Mouse (Mus musculus) T-helper 1 cell (primary cell): ENCODE results near the gene Chn1.

Source experiments
- in situ Hi-C: fragments of 300-600 bp; cut with MboI, MseI; formaldehyde crosslinking; loops from one replicate; pipeline ENCODE4 v1.15.1; 2025; ENCODE audit warnings: high pct_unique_total_duplicates

Gene Chn1

DNA sequence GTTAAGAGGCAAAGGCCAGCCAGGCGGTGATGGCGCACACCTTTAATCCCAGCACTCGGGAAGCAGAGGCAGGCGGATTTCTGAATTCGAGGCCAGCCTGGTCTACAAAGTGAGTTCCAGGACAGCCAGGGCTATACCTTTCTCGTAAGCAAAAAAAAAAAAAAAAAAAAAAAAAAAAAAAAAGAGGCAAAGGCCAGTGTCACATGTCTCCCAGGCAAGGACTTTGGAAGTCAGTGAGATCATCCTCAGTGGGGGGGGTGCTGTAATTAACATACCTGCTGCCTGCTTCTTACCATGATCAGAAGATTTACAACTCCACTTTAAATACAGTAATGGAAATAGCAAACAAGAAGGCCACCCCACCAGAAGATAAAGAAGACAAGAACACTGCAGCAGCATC lies 137.5 kb downstream of the Chn1 start:
- in situ Hi-C loops: no loop called here

DNA sequence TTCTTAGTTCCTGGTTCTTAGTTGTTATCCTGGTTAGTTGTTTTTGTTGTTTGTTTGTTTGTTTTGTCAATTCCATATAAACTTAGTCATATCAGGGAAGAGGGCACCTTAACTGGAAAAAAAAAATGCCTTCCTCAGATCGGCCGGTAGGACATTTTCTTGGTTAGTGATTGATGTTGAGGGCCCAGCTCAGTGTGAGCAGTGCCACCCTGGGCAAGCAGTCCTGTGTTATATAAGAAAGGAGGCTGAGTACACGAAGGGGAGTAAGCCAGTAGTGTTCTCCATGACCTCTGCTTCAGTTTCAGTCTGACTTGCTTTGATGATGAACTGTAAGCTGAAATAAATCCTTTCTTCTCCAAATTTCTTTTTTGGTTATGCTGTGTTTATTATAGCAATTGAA lies 138.8 kb downstream of the Chn1 start:
- in situ Hi-C loops: no loop called here

DNA sequence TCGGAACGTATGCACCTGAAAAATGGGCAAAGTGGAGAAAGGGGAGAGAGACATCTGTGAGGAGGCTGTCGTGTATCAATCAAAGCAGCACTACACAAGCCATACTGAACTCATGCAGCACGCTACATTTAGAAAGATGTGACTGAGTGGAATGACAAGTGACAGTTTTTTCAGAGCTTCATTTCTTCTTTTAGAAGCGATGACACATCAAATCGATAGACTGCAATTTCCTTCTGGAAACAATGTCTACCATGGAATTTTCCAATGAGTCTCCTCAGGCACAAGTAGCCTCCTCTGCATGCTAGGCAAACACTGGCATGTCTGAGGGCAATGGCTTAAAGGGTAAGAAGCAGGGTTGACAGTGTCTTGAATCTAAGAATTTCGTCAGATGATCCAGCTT lies 143.3 kb downstream of the Chn1 start:
- in situ Hi-C loops: no loop called here

DNA sequence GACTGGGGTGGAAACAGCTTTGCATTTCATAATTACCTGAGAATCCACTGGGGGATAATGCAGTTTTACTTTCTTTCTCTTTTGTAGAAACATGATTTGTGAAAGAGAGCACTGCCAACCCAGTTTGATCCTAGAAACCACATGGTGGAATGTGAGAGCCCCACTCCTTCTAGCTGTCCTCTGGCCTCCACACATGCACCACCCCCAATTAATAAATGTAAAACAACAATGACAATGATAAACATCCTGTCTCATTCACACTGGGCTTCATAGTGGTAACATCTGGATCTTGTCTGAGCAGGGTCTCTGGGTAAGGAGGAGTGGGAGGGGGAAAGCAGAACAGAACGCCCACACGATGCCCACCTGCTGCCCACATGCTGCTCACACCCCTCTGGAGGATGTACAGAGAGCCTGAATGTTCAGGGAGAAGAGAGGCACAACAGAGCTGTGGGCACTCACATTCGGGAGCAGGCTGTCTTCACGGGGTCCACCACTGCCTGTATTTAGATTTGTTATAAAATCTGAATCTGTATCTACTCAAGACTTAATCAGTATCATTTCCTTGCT lies 156.6 kb downstream of the Chn1 start:
- in situ Hi-C loops: no loop called here

DNA sequence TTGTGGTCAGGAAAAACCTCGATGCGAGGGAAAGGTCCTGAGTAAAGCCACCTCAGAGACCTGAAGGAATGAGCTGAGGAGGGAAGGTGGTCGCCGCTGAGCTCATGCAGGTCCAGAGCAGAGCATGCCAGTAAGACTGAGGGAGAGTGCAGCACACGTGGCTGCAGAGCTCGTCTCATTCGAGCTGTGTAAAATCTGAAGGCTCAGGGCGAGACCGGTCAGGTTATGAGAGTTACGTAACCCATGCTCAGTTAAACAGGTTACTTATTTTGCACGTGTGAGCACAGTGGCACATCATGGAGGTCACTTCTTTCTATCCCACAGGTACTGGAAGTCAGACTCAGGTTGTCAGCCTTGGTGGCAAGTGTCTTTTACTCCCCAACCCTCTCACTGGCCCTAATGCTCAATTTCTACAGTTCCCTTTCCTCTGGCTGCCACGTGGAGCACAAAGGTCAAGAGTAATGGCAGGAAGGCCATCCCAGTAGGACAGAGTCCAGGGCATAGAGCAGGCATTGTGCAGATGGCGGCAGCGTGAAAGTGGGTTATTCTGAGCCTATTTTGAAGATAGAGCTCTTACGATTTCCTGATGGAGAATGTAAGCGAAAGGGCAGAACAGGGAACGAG lies 158.6 kb downstream of the Chn1 start:
- in situ Hi-C loops: no loop called here

DNA sequence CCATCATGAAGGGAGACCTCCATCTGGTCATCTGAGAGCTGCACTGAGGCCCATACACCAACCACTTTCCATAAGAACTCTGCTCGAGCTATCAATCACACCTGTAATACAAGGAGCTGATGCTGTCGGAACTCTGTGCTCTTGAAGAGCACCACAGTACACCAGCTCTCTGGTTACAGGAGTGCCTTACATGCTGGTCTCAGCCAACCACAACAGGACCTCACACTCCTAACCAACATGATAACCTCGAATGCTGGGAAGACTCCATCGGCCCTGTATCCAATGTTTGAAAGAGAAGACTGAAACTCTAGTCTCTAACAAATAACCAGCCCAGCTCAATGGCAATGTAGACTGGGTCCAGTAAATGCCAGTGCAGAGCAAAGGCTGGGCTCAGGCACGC lies 159.7 kb downstream of the Chn1 start:
- in situ Hi-C loops: no loop called here

DNA sequence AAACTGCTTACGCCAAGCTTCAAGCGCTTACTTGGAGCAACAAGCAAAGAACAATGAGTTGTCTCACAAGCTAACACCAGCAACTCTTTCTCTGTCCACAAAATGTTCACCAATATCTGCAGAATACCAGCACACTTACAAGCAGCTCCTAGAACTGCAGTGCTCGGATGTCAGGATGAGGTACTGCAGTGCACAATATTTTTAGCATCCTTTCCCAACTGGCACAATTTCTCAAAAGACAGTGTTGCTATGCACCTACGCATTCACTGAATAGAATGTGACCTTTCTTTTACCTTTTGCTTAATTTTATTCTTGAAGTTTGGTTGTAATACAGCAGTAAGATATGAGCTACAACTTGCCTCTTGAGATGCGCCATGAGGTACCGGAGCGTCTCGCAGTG lies 160.8 kb downstream of the Chn1 start:
- in situ Hi-C loops: no loop called here

DNA sequence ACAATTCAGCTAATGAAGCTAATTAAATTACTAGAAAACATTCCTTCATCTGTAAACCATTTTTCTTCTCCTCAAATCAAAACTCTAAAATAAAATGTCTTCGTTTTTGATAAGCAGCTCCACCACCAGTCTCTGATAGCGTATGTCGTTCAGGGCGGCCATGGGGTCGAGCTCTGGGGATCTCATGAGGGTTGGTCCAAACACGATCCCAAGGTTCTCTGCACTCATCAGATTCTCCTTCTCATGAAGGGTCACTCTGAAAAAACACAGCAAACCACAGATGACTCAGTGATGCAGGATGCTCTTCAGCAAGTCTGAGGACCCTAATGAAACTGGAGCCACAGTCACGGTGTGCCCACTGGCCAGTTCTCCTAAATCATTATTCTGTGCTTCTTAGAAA lies 162.2 kb downstream of the Chn1 start:
- in situ Hi-C loops: no loop called here

DNA sequence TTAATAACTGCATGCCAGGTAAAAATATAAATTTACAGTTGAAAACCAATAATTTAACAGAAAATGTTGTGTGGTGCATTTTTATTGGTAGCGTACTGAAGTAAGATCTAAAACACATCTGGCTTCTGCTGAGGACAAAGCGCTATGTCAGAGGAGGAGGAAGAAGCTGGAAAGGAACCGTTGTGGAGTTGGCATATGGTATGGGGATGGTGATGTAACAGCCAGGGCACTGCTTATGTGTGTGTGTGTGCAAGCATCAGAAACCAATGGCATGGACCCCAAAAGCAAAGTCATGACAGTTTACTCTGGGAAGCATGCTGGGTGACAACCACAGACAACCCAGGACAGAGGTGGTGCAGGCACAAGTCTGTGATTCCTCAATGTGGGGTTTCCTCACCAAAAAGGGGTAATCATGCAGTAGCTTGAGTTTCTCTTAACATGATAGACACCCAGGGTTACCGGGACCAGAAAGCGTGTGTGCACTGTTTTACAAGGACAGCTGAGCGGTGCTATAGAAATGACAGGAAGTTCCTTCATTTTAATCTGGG lies 162.7 kb downstream of the Chn1 start:
- in situ Hi-C loops: no loop called here

DNA sequence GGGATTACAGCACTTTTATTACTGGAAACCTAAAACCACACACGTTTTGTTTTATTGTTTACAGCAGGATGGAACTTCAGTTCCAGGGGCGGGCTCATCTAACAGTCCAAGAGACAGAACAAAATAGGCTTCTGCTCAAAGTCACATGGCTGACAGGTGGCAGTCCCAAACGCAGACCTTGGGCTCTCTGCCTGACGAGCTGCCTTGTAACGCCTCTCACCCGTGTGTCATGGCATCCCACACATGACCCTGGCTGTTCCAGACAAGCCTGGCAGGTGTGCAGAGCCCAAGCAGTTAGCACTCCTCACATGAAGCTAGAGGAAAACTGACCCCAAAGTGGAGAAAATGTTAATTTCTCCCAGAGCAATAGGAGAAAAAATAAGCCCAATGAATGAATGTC lies 163.3 kb downstream of the Chn1 start:
- in situ Hi-C loops: no loop called here

DNA sequence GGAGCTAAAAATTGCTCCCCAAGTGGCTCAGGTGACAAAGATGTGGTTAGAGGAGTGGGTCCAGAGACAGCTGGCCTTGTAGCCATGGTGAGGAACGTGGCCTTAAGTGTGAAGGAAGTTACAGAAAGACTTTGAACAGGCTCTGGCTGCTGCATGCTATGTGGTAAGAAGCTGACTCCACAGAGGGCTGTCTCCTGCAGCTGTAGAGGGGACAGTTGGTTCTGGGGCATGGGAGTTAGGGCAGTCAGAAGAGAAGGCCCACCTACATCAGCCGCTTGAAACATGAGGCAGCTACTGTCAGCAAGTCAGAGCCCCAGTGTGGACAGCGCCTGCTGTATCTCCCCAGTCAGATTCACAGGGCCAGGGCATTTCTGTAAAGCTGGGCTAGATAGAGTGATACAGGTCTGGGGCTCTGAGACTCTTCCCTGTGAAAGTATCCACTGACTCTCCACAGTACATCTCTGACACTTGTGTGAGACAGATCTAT lies 165.4 kb downstream of the Chn1 start:
- in situ Hi-C loops: no loop called here

DNA sequence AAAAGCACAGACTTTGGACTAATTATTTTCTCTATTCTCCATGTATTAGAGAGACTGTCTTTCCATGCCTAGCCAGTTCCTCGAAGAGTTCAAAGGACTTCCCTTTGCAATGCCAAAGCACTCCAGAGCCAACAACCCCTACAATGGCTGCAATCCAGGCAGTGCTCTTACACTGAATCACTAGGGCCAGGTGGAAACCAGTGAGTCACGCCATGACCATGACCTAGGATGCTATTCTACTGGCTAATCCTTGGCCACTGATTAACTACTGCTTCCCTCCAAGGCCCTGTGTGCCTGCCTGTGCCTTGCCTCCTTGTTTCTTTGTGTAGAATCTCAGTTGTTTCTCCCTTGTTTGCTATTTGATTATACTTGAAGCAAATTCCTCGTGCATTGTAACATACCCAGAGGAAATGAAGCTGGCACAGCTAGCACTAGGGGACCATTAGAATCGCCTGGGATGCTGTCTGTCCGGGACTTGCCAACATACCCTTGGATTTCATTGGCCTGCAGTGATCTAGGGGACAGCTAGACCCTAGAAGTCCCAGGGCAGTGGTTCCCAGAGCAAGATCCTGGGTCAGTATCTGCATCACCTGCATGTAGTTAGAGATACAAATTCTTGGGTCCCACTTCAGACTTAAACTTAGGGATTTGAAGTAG lies 166.0 kb downstream of the Chn1 start:
- in situ Hi-C loops: no loop called here

DNA sequence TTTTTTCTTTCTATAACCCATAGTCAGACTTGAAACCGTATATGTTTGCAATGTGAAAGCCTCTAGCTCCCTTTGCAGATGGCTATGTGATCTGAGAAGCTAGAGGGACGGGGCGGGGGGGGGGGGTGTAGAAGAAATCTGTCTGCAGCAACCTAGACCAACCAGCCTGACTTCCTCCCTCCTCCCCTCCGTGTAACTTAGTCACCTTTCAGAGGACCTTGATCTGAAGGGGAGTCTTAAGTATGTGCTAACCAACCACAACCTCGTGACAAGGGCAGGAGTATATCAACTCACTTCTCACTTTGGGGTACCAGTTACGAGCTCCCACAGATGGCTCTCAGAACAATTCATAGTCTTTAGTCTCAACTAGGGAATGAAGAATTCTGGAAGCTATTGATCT lies 166.8 kb downstream of the Chn1 start:
- in situ Hi-C loops: no loop called here

DNA sequence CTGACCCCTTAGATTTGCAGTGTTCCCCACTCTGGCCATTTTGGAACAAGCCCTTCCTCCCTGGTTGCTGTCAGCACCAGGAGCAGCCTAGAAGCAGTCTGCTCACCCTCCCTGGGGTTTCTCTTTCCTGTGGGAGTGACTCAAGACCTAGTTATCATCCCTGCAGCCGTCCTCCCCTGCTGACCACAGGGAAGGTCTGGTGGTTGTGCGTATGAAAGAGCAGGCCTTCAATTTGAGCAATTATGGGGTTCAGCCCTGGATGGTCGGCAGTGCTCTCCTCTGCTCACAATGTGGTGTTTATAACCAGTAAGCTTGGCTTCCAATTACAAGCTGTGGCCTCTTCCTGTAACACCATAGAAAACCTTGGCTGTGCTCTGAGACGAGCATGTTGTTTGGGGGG lies 167.5 kb downstream of the Chn1 start:
- in situ Hi-C loops: no loop called here

DNA sequence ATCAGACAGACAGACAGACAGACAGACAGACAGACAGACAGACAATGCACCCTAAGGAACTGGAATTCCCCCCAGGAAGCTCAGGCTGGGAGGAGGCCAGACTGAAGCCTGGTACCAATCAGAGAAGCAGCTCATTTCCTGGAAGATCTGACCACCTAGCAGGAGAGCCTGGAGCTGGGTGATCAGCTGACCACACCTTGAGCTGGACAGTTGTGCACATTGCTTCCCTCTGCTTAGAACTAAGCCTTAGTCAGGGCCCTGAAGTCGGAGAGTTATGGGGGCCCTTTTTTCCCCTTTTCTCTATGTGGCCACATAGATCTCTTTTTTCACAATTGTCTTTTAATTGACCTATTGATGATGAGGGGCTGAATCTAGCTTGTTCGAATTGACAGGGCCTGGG lies 168.0 kb downstream of the Chn1 start:
- in situ Hi-C loops: no loop called here

DNA sequence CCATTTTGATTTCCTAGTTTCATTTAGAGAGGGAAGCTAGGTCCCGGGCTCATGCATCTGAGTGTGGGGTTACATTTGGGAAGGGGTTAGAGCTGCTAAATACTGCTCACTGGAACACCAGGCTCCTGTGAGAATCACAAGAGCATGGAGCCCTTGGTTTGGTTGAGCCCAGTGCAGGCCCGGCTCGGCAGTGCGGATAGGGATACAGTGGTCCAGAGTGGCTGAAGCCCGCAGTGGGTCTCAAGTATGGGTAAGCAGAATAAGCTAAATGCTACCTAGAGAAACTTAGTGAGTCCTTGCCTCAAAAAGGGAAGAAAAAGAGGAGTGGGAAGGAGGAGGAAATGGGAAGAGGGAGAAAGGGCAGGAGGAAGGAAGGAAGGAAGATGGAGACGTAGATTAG lies 168.5 kb downstream of the Chn1 start:
- in situ Hi-C loops: no loop called here

DNA sequence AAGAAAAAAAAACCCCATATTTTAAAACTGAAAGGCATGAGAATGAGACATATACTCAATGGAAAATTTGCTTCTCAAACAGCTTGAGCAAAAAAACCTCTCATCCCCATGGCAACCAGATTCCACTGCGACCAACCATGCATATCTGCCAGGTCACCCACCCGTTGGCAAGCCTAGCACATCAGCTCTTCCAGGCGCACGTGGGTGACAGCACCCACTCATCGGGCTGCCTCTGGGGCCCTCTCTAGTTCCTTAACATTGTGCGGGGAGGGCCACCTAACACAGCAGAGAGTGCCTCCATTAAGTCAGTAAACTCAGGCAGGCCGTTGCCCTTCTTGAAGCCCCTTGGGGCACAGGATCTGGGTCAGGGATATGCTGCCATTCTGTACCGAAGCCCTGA lies 170.1 kb downstream of the Chn1 start:
- in situ Hi-C loops: no loop called here

DNA sequence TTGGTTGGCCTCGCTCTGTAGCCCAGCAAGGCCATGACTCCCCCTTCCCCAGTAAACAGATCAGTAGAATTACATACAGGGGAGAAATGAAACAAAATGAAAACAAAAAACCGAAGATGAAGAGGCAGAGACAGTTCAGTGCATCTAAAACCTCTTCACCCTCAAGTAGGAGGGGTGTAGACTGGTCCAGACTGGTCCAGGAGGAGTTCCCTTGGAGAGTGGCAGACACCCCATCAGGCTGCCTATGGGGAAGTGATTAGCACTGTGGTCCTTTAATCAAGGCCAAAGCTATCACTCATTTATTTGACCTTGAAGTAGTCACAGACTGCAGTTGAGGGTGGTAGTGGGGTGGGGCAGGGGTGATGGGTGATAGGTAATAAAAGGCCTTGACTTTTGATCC lies 170.6 kb downstream of the Chn1 start:
- in situ Hi-C loops: no loop called here

DNA sequence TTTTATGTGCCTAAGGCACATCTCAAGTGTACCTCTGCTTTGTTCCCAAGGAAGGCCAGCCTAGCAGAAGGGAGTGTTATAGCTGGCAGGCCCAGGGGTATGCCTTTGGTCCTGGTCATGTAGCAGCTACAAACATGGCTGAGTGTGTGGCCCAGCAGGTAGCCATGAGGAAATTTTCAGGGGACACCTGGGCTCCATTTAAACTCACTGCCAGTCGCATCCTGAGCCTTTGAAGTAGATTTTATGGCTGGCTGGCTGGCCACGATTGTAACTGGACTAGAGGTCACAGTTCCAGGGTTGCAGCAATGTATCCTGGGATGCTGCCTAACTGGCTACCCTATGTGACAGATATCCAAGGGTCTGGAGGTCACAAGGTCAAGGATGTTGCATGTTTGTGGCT lies 174.5 kb downstream of the Chn1 start:
- in situ Hi-C loops: no loop called here

DNA sequence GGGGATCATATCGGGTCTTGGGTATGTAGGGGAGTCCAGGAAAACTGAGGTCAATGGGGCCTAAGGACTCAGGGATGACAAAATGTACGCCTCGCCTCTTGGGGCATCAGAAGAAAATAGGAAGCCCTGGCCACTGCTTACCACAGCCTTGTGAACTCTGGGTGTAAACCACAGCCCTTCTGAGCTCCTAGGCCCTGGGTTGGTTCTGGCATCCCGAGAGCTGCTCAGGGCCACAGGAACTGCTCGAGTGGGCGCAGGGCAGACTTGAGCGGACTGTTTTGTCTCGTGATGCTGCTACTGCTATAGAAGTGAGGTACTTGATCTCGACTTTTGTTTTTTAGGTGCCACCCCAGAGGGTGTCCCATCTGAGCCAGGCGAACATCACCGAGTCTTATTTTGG lies 177.4 kb downstream of the Chn1 start:
- in situ Hi-C loops: no loop called here

DNA sequence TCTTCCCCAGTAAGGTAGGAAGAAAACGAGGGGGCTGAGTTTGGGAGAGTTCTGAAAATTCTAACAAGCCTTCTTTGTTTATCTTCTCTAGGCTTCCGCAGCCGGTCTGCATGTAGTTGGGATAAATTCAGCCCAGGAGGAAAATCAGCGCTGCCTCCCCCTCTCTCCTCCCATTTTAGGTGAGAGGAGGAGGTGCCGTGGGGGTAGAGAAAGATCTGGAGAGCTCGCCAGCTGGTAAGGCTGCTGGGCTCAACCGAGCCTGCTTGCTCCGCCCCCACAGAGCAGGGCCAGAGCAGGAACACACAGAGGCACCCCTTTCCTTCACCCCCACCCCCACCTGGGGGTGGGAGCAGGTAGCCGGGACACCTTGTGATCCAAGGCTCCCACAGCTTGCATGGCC lies 178.4 kb downstream of the Chn1 start:
- in situ Hi-C loops: no loop called here

DNA sequence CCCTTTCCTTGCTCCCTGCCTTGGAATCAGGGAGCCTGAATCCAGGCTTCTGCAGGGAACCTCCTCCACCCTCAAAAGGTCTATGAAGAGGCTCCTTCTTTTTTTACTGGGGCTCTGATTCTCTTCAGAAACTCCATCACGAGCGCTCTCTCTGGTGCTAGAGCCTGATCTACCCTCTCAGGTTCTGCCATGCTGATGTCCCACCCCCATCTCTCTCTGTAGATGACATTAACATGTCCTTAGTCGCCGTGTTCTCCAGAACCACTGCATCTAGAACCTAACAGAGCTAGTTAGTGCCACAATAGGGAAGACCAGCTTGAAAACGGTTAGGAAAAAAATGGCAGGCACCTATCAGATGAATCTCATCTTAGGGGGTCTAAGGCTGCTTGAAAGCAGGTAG lies 178.8 kb downstream of the Chn1 start:
- in situ Hi-C loops: no loop called here

DNA sequence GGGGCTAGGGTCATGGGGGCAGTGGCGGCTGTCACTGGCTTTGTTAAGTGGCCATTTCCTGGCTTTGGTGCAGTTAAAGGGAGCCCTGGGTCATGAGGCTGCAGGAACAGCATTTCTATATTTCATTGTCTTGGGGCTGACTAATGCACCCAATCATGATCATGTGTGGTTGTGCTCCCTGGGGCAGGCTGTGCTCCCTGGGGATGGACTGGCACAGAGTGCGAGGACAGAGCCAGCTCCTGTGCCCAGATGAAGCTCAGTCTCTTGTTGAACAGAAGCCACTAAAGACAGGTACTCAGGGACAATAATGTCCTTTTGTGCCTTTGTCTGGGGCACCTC lies 182.1 kb downstream of the Chn1 start:
- in situ Hi-C loops: no loop called here
